Mouse (Mus musculus) NIH3T3 (cell line): ENCODE results near the gene Sdha.

Experiments used
- DNase-seq: peaks from one replicate; pipeline ENCODE4 v3.0.0-alpha.2; 2012; ENCODE audit warnings: low read depth

Sdha gene

DNA sequence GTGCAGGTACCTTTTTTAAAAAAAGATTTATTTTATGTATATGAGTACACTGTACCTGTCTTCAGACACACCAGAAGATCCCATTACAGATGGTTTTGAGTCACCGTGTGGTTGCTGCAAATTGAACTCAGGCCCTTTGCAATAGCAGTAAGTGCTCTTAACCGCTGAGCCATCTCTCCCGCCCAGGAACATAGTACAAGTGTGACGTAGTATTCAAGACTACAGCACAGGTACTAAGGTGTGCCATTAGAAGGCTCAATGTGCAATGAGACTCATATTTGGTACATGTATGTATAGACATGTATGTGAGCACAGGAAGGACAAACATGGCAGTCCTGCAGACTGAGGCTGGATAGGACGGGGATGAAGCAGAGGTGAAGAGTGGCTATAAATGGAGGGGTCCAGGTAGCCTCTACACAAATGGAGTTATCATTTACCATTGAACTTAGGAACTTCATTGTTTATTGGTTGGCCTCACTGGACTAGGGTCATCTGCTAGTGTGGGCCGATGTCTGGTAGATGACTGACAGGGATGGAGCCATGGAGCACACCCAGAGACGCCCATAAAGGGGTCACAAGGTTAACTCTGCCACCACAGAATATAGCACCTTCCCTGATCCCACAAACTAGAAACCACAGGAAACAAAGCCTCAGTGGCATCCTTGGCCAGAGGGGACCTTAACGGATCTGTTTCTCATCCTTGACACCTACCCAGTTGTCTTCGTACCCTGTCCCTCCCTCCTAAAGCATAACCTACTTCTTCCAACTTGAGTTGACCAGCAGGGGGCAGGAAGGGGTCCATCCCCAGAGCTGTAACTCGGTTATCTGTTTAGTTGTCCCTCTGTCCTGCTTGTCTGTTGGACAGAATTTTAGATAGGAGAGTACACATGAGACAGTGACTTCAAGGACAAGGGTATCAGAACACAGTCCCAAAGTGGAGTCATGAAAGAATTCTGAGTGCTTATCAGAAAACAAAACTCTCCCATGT, 47.7 kb downstream of the Sdha start:
- DNase-seq = peak; percentile 23

GRCm38 (mm10) chr13:74301607-74301984, 48.5 kb downstream of the Sdha start:
- DNase-seq = no peak

GRCm38 (mm10) chr13:74300925-74301606, 49.0 kb downstream of the Sdha start:
- peak; percentile 87 for DNase-seq

GRCm38 (mm10) chr13:74296376-74296775, 53.7 kb downstream of the Sdha start:
- DNase-seq = peak; percentile 77

DNA sequence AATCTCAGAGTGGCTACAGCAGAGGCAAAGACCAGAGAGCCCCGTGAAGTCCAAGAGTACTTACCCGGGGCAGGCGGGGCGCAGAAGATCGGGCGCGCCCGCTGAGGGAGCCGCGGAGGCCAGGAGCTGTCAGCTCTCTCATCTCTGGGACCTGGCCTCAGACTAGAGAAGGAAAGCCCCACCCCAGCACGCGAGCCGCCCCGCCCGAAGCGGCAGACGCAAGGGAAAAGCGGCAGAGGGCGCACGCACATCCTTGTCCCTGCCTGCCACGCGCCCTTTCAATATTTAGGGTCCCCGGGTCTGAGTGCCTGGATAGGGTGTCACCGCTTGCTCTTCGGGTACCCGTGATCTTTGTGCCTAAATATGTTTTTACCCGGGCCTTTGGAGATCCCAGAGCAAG, 57.9 kb downstream of the Sdha start, which contains the start of gene Ahrr:
Gene Ahrr, minus strand, starts transcription at position 165 of the 400 bp plus-strand sequence.
- peak; percentile 49 for DNase-seq

DNA sequence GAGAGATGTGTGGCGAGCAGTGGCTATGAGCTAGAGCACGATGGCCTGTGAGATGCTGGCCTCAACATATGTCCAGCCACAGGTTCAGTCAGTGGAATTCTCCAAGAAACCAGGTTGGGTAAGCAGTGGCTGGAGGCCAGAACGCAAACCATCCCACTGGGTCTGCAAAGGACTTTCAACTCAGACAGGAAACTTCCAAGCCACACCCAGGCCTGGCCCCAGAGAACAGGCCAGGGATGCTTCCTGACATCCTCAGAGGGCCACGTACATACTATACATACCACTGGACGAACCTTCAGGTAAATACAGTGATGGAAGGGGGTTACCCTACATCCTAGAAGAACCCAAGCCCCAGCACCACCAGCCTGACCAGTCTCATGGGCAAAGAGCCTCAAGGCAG, 60.4 kb downstream of the Sdha start:
- DNase-seq = no peak

- DNase-seq = no peak
Observed at GRCm38 (mm10) chr13:74282299-74282698, 67.8 kb downstream of the Sdha start.

- no peak for DNase-seq
Observed at GRCm38 (mm10) chr13:74275726-74276125, 74.4 kb downstream of the Sdha start.
